Mouse (Mus musculus) stomach, postnatal 0 days (tissue): ENCODE data around the gene Lamc3. TPM values are rescaled to one million over a fixed set of nuclear protein-coding genes. Genes with fewer than 3 reads are reported as not detected.

Experiments used
- ATAC-seq: fragments of 200-750 bp; cut with Nextera tagmentation; 2 replicates; pipeline ENCODE4 v1.8.0; 2017; ENCODE audit not compliant: low FRiP score, low TSS enrichment
- DNase-seq: peaks from one replicate; pipeline ENCODE4 v3.0.0-alpha.2; 2016; ENCODE audit warnings: low spot score
- H3K27ac ChIP-seq: fragments of 300-500 bp; sonication (generic); replicated peaks from 2 replicates; pipeline ENCODE4 v1.5.1; 2014; ENCODE audit warnings: mild to moderate bottlenecking, control low read depth
- H3K27me3 ChIP-seq: fragments of 300-500 bp; sonication (generic); 2 replicates; pipeline ENCODE4 v1.6.1; 2014; ENCODE audit warnings: low read length; ENCODE audit not compliant: control insufficient read depth, insufficient read depth
- H3K36me3 ChIP-seq: fragments of 300-500 bp; sonication (generic); 2 replicates; pipeline ENCODE4 v1.6.1; 2014; ENCODE audit warnings: low read length, mixed read lengths; ENCODE audit not compliant: control insufficient read depth, insufficient read depth
- H3K4me1 ChIP-seq: fragments of 300-500 bp; sonication (generic); replicated peaks from 2 replicates; pipeline ENCODE4 v1.6.1; 2014; ENCODE audit warnings: antibody characterized with exemption; ENCODE audit not compliant: control insufficient read depth, insufficient read depth
- H3K4me2 ChIP-seq: fragments of 300-500 bp; sonication (generic); replicated peaks from 2 replicates; pipeline ENCODE4 v1.6.1; 2014; ENCODE audit warnings: low read depth, mild to moderate bottlenecking, control low read depth, moderate library complexity
- H3K4me3 ChIP-seq: fragments of 300-500 bp; sonication (generic); 2 replicates; pipeline ENCODE4 v1.5.1; 2014; ENCODE audit warnings: low read depth, low read length, control low read depth
- H3K9ac ChIP-seq: fragments of 300-500 bp; sonication (generic); 2 replicates; pipeline ENCODE4 v1.6.1; 2014; ENCODE audit warnings: mild to moderate bottlenecking, low read length, control low read depth, mixed read lengths
- H3K9me3 ChIP-seq: fragments of 300-500 bp; sonication (generic); 2 replicates; pipeline ENCODE4 v1.6.1; 2016; ENCODE audit warnings: low read length; ENCODE audit not compliant: control insufficient read depth
- CTCF ChIP-seq: IDR thresholded peaks from 2 replicates; pipeline ENCODE4 v1.5.1; 2016; ENCODE audit warnings: antibody characterized with exemption, low read depth, mild to moderate bottlenecking, moderate library complexity
- EP300 ChIP-seq: optimal IDR thresholded peaks from 2 replicates; pipeline ENCODE3; 2016; ENCODE audit warnings: antibody characterized with exemption
- WGBS: fragments of 180-500 bp; shearing (Covaris S2); extraction: QIAGEN DNeasy Blood & Tissue Kit; methylation state at CpG from one replicate; pipeline ENCODE4 v1.1.7; 2014; 5-methylcytosine and 5-hydroxymethylcytosine counted together
- polyA plus RNA-seq: library from polyadenylated mRNA; unstranded; fragments of >200 nt; fragmentation: Nextera tagmentation; extraction: Ambion mirVana; gene quantifications from 2 replicates; pipeline ENCODE4 v1.2.1, GENCODE M21; 2015

The Lamc3 gene
- polyA plus RNA-seq, 1 experiment from 2014 or later: 0.79 TPM

- 0 out of 2 replicates have a peak, but pooled peaks have one; percentile 24 for ATAC-seq
Measured at GRCm38 (mm10) chr2:31868538-31869164, 18.4 kb upstream of the Lamc3 start.

GRCm38 (mm10) chr2:31869692-31870091, 17.4 kb upstream of the Lamc3 start:
- H3K9ac ChIP-seq: no peak overlapping the region
- WGBS: 92% methylated on average over 5 of the region's 5 CpGs
- TF ChIP-seq CTCF (no peak), EP300 (no peak)
- no peaks in the 10 kb centered on the region for H3K4me1 ChIP-seq
- H3K4me3 ChIP-seq: no peak overlapping the region
- DNase-seq: no peak
- no peaks in the 10 kb centered on the region; the same call in 1 of the 2 replicates for H3K27me3 ChIP-seq
- H3K27ac ChIP-seq: no peak overlapping the region
- ATAC-seq: no peak
- no peaks in the 10 kb centered on the region for H3K36me3 ChIP-seq
- no peaks in the 10 kb centered on the region for H3K9me3 ChIP-seq
- H3K4me2 ChIP-seq: no peak overlapping the region

More at GRCm38 (mm10) chr2:31868538-31869164, 18.4 kb upstream of the Lamc3 start:
- H3K4me2 ChIP-seq: no peak overlapping the region
- H3K4me1 ChIP-seq: no peaks in the 10 kb centered on the region
- WGBS: 54% methylated on average over 10 of the region's 10 CpGs
- no peaks in the 10 kb centered on the region; the same call in 1 of the 2 replicates for H3K27me3 ChIP-seq
- H3K4me3 ChIP-seq: no peak overlapping the region
- H3K36me3 ChIP-seq: no peaks in the 10 kb centered on the region
- DNase-seq: no peak
- TF ChIP-seq CTCF: no peak
- no peak for TF ChIP-seq EP300
- H3K9ac ChIP-seq: no peak overlapping the region
- H3K9me3 ChIP-seq: no peaks in the 10 kb centered on the region
- H3K27ac ChIP-seq: no peak overlapping the region

GRCm38 (mm10) chr2:31870683-31871082, 16.4 kb upstream of the Lamc3 start:
- H3K9me3 ChIP-seq: no peaks in the 10 kb centered on the region
- DNase-seq: no peak
- H3K27me3 ChIP-seq: no peaks in the 10 kb centered on the region; the same call in 1 of the 2 replicates
- WGBS: 48% methylated on average over 3 of the region's 3 CpGs
- H3K4me3 ChIP-seq: no peak overlapping the region
- no peaks in the 10 kb centered on the region for H3K36me3 ChIP-seq
- TF ChIP-seq CTCF: no peak
- no peak for TF ChIP-seq EP300
- ATAC-seq: no peak
- no peak overlapping the region for H3K4me2 ChIP-seq
- H3K9ac ChIP-seq: no peak overlapping the region
- no peak overlapping the region for H3K27ac ChIP-seq
- H3K4me1 ChIP-seq: no peaks in the 10 kb centered on the region

- 73% methylated on average over 26 of the region's 26 CpGs for WGBS
- Histone ChIP-seq H3K36me3 (no peaks in the 10 kb centered on the region), H3K9me3 (no peaks in the 10 kb centered on the region), H3K9ac (no peak overlapping the region), H3K4me1 (no peaks in the 10 kb centered on the region), H3K4me3 (no peak overlapping the region), H3K27ac (no peak overlapping the region), H3K4me2 (no peak overlapping the region), H3K27me3 (no peaks in the 10 kb centered on the region)
- TF ChIP-seq CTCF (no peak), EP300 (no peak)
- no peak for DNase-seq
- 0 out of 2 replicates have a peak, but pooled peaks have one; percentile 31 for ATAC-seq
Measured at GRCm38 (mm10) chr2:31874290-31874855, 12.7 kb upstream of the Lamc3 start.

- WGBS: 28% methylated on average over 12 of the region's 12 CpGs
- DNase-seq: no peak
Measured at GRCm38 (mm10) chr2:31876446-31876845, 10.6 kb upstream of the Lamc3 start.

GRCm38 (mm10) chr2:31878610-31879009, 8.5 kb upstream of the Lamc3 start:
- no peaks in the 10 kb centered on the region for H3K36me3 ChIP-seq
- no peak overlapping the region for H3K27ac ChIP-seq
- H3K9ac ChIP-seq: no peak overlapping the region
- 62% methylated on average over 17 of the region's 17 CpGs for WGBS
- H3K4me3 ChIP-seq: no peak overlapping the region
- ATAC-seq (no peak), DNase-seq (no peak)
- no peaks in the 10 kb centered on the region for H3K4me1 ChIP-seq
- no peak for TF ChIP-seq CTCF
- TF ChIP-seq EP300: no peak
- H3K27me3 ChIP-seq: no peaks in the 10 kb centered on the region; the same call in 1 of the 2 replicates
- H3K4me2 ChIP-seq: no peak overlapping the region
- H3K9me3 ChIP-seq: no peaks in the 10 kb centered on the region

More at GRCm38 (mm10) chr2:31876446-31876845, 10.6 kb upstream of the Lamc3 start:
- H3K36me3 ChIP-seq: no peaks in the 10 kb centered on the region
- no peak overlapping the region for H3K4me2 ChIP-seq
- H3K9me3 ChIP-seq: no peaks in the 10 kb centered on the region
- H3K9ac ChIP-seq: no peak overlapping the region
- H3K27me3 ChIP-seq: no peaks in the 10 kb centered on the region
- ATAC-seq: no peak
- H3K27ac ChIP-seq: no peak overlapping the region
- H3K4me1 ChIP-seq: no peaks in the 10 kb centered on the region
- no peak overlapping the region for H3K4me3 ChIP-seq
- TF ChIP-seq CTCF (no peak), EP300 (no peak)
